Mouse (Mus musculus) MEL (cell line): ENCODE data around the gene Ppfibp2. TPM values are rescaled to one million over a fixed set of nuclear protein-coding genes. Genes with fewer than 3 reads are reported as not detected.

Experiments
- DNase-seq: peaks from one replicate; pipeline ENCODE4 v3.0.0; 2011; ENCODE audit warnings: low read depth, low spot score
- H3K27ac ChIP-seq: 2 replicates; pipeline ENCODE4 v1.5.1; 2012; ENCODE audit warnings: low read depth, mild to moderate bottlenecking, control low read depth, low read length, moderate library complexity; ENCODE audit not compliant: control insufficient read depth
- H3K27me3 ChIP-seq, 2 experiments: fragments of 150-350 bp in 1 of 2; sonication (generic) in 1 of 2; 2 replicates each; pipeline ENCODE4 v1.6.1; 2012; ENCODE audit warnings: low read length in 2 of 2, mild to moderate bottlenecking in 2 of 2, improper control_type of control experiment in 1 of 2, moderate library complexity in 1 of 2; ENCODE audit not compliant: insufficient read depth in 2 of 2, control insufficient read depth in 1 of 2
- H3K36me3 ChIP-seq, 2 experiments: 2 replicates each; pipeline ENCODE4 v1.6.1; 2012 to 2014; ENCODE audit warnings: low read length in 2 of 2, improper control_type of control experiment in 1 of 2, inconsistent platforms in 1 of 2, mild to moderate bottlenecking in 1 of 2; ENCODE audit not compliant: insufficient read depth in 2 of 2, control insufficient read depth in 1 of 2
- H3K4me1 ChIP-seq, 2 experiments: fragments of 150-350 bp in 1 of 2; sonication (generic) in 1 of 2; 2 replicates each; pipeline ENCODE4 v1.6.1; 2012; ENCODE audit warnings: low read length in 2 of 2, improper control_type of control experiment in 1 of 2, mild to moderate bottlenecking in 1 of 2; ENCODE audit not compliant: insufficient read depth in 2 of 2, control insufficient read depth in 1 of 2
- H3K4me3 ChIP-seq, 2 experiments: fragments of 150-350 bp in 1 of 2; sonication (generic) in 1 of 2; 2 replicates each; pipeline ENCODE4 v1.5.1; 2012; ENCODE audit warnings: low read depth in 2 of 2, low read length in 2 of 2, mild to moderate bottlenecking in 2 of 2, moderate library complexity in 2 of 2, control low read depth in 1 of 2, improper control_type of control experiment in 1 of 2; ENCODE audit not compliant: control insufficient read depth in 1 of 2, insufficient read depth in 1 of 2
- H3K79me2 ChIP-seq: 2 replicates; pipeline ENCODE4 v1.6.1; 2012; ENCODE audit warnings: mild to moderate bottlenecking, low read length, moderate library complexity; ENCODE audit not compliant: control insufficient read depth, poor library complexity, insufficient read depth
- H3K9ac ChIP-seq: 2 replicates; pipeline ENCODE4 v1.6.1; 2012; ENCODE audit warnings: low read depth, mild to moderate bottlenecking, control low read depth, low read length, moderate library complexity; ENCODE audit not compliant: control insufficient read depth, poor library complexity, severe bottlenecking
- H3K9me3 ChIP-seq: fragments of 150-350 bp; sonication (generic); replicated peaks from 2 replicates; pipeline ENCODE4 v1.6.1; 2012; ENCODE audit warnings: mild to moderate bottlenecking, low read length, improper control_type of control experiment, moderate library complexity; ENCODE audit not compliant: insufficient read depth
- CHD2 ChIP-seq: IDR thresholded peaks from 2 replicates; pipeline ENCODE4 v1.6.1; 2011; ENCODE audit warnings: low read length, improper control_type of control experiment
- CTCF ChIP-seq, 3 experiments: IDR thresholded peaks in 2 of 3; conservative IDR thresholded peaks in 1 of 3; 2 replicates each; pipeline ENCODE4 v1.5.1; 2011 to 2012; ENCODE audit warnings: low read length in 3 of 3, low read depth in 2 of 3, mild to moderate bottlenecking in 2 of 3, improper control_type of control experiment in 1 of 3, inconsistent platforms in 1 of 3, mixed read lengths in 1 of 3, moderate library complexity in 1 of 3; ENCODE audit not compliant: control insufficient read depth in 1 of 3, insufficient read depth in 1 of 3, poor library complexity in 1 of 3, severe bottlenecking in 1 of 3
- E2F4 ChIP-seq: IDR thresholded peaks from 2 replicates; pipeline ENCODE4 v1.6.1; 2011; ENCODE audit warnings: low read depth, low read length, improper control_type of control experiment, borderline replicate concordance
- ETS1 ChIP-seq: IDR thresholded peaks from 2 replicates; pipeline ENCODE4 v1.6.1; 2012; ENCODE audit warnings: low read depth, mild to moderate bottlenecking, inconsistent platforms, low read length, improper control_type of control experiment, moderate library complexity
- GABPA ChIP-seq: IDR thresholded peaks from 2 replicates; pipeline ENCODE4 v1.6.1; 2012; ENCODE audit warnings: low read depth, mild to moderate bottlenecking, inconsistent platforms, low read length, improper control_type of control experiment, moderate library complexity
- JUND ChIP-seq: IDR thresholded peaks from 2 replicates; pipeline ENCODE4 v1.6.1; 2011; ENCODE audit warnings: low read depth, mild to moderate bottlenecking, improper control_type of control experiment, low read length
- MXI1 ChIP-seq: IDR thresholded peaks from 2 replicates; pipeline ENCODE4 v1.6.1; 2011; ENCODE audit warnings: mild to moderate bottlenecking, low read depth, low read length, improper control_type of control experiment
- SMC3 ChIP-seq: IDR thresholded peaks from 2 replicates; pipeline ENCODE4 v1.6.1; 2011; ENCODE audit warnings: low read depth, low read length, improper control_type of control experiment
- UBTF ChIP-seq: IDR thresholded peaks from 2 replicates; pipeline ENCODE4 v1.6.1; 2012; ENCODE audit warnings: low read depth, mild to moderate bottlenecking, inconsistent platforms, low read length, improper control_type of control experiment, moderate library complexity, borderline replicate concordance; ENCODE audit not compliant: insufficient read depth
- ZC3H11A ChIP-seq: IDR thresholded peaks from 2 replicates; pipeline ENCODE4 v1.6.1; 2012; ENCODE audit warnings: low read depth, mild to moderate bottlenecking, inconsistent platforms, low read length, improper control_type of control experiment
- ZMIZ1 ChIP-seq: IDR thresholded peaks from 2 replicates; pipeline ENCODE4 v1.6.1; 2012; ENCODE audit warnings: low read depth, mild to moderate bottlenecking, inconsistent platforms, low read length, improper control_type of control experiment, moderate library complexity
- polyA plus RNA-seq, 2 experiments: library from polyadenylated mRNA; stranded (reverse) in 1 of 2; unstranded in 1 of 2; fragments of >175 nt in 1 of 2; fragments of >200 nt in 1 of 2; gene quantifications; 2 replicates each; pipeline versions ENCODE4 v1.2.1 to v1.2.4; 2012; ENCODE audit warnings: low replicate concordance in 2 of 2, low read depth in 1 of 2; ENCODE audit not compliant: insufficient read length in 2 of 2, insufficient read depth in 1 of 2, missing spikeins in 1 of 2
- total RNA-seq: library from RNA; depleted of rRNA; stranded (reverse); fragments of 300-350 nt; gene quantifications from 2 replicates; pipeline ENCODE4 v1.2.3, GENCODE M21; 2012; rRNA removed

Ppfibp2 gene
- total and polyA plus RNA-seq, 3 experiments, result not detected

- Histone ChIP-seq H3K9ac (no peak overlapping the region), H3K36me3 (no peaks in the 10 kb centered on the region), H3K9me3 (no peaks in the 10 kb centered on the region), H3K27me3 (no peaks in the 10 kb centered on the region), H3K4me1 (no peaks in the 10 kb centered on the region), H3K4me3 (no peak overlapping the region), H3K79me2 (no peaks in the 10 kb centered on the region), H3K27ac (no peak overlapping the region)
- no peak for TF ChIP-seq UBTF
- no peak for TF ChIP-seq CHD2
- TF ChIP-seq CTCF (IDR thresholded peaks at IDR 0.05 in 2 of 3, conservative IDR thresholded peaks at IDR 0.05 in 1 of 3; ENCODE audit: control insufficient read depth in 1 of 3, insufficient read depth in 1 of 3, low read depth in 2 of 3, low read length in 3 of 3, poor library complexity in 1 of 3, severe bottlenecking in 1 of 3), result peak in 1 of 3 experiments; percentile 18; a peak in 1 of 6 replicates
- DNase-seq, result no peak
These were observed 193.1 kb downstream of the Ppfibp2 start for GRCm38 (mm10) chr7:107787977-107788620.

- H3K9ac ChIP-seq, result no peak overlapping the region
- H3K27me3 ChIP-seq, result no peaks in the 10 kb centered on the region
- no peaks in the 10 kb centered on the region for H3K79me2 ChIP-seq
- H3K4me3 ChIP-seq, result no peak overlapping the region
- H3K36me3 ChIP-seq, result no peaks in the 10 kb centered on the region
- TF ChIP-seq SMC3 (no peak), ZC3H11A (no peak), E2F4 (no peak), JUND (no peak), GABPA (no peak), ETS1 (no peak), ZMIZ1 (no peak), MXI1 (no peak)
- DNase-seq, result no peak
- no peak overlapping the region for H3K27ac ChIP-seq
- no peaks in the 10 kb centered on the region for H3K9me3 ChIP-seq
- no peaks in the 10 kb centered on the region for H3K4me1 ChIP-seq
These were observed 201.5 kb downstream of the Ppfibp2 start for GRCm38 (mm10) chr7:107796500-107796899.

Other genes with a start within 250 kb of the Ppfibp2 start
- gene Syt9, start 224.5 kb upstream of the Ppfibp2 start, total RNA-seq, result not detected in 2 replicates
- not detected for gene Syt9, start 224.5 kb upstream of the Ppfibp2 start, polyA plus RNA-seq
- gene Olfml1, start 27.8 kb upstream of the Ppfibp2 start, total RNA-seq, result not detected in 2 replicates
- gene Olfml1, start 27.8 kb upstream of the Ppfibp2 start, polyA plus RNA-seq, result not detected
- gene 5330417H12Rik, start 30.0 kb downstream of the Ppfibp2 start, total RNA-seq, result not detected in 2 replicates
- not detected for gene 5330417H12Rik, start 30.0 kb downstream of the Ppfibp2 start, polyA plus RNA-seq
- not detected in 2 replicates for gene Cyb5r2, start 162.8 kb downstream of the Ppfibp2 start, total RNA-seq
- gene Cyb5r2, start 162.8 kb downstream of the Ppfibp2 start, polyA plus RNA-seq, result not detected
- gene Ovch2, start 206.0 kb downstream of the Ppfibp2 start, total RNA-seq, result not detected in 2 replicates
- not detected for gene Ovch2, start 206.0 kb downstream of the Ppfibp2 start, polyA plus RNA-seq
- not detected in 2 replicates for gene Olfr467, start 217.1 kb downstream of the Ppfibp2 start, total RNA-seq
- not detected for gene Olfr467, start 217.1 kb downstream of the Ppfibp2 start, polyA plus RNA-seq
- not detected in 2 replicates for gene Olfr469, start 230.3 kb downstream of the Ppfibp2 start, total RNA-seq
- gene Olfr469, start 230.3 kb downstream of the Ppfibp2 start, polyA plus RNA-seq, result not detected